ENCODE assay signal across 8 mouse cellular contexts in the genomic region with DNA sequence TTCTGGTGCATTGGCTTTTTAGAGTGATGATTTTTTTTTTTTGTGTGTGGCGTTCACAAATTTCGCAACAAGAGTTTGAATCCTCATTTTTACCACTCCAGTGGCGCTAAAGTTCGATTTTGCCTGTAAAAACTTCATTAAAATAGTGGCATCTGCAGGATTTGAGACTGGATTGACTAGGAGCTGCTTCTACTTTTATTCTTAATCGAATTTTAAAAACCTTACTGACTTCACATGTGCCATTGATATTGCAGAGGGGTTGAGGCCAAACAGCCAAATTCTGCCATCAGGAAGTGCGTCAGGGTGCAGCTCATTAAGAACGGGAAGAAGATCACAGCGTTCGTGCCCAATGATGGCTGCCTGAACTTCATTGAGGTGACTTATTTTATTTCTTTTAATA. TPM values are rescaled to one million over a fixed set of nuclear protein-coding genes. Genes with fewer than 3 reads are reported as not detected.
A peak's percentile ranks its signal among the peaks of the same experiment; 100 is the strongest.
DNase-seq lines count a peak whose midpoint lies in the region; ATAC-seq and TF ChIP-seq lines count a peak whose summit lies in the region.

No protein-coding gene starts in this region.

- peaks cover 29% of the 10 kb centered on the region for H3K36me3 ChIP-seq in kidney, embryonic 16.5 days (ENCODE audit: insufficient read depth, low read length)
- peaks cover 11% of the 10 kb centered on the region; the same call in 1 of the 2 replicates for H3K36me3 ChIP-seq in midbrain, postnatal 0 days (ENCODE audit: insufficient read depth, low read length)

- no peaks in the 10 kb centered on the region for H3K27me3 ChIP-seq in kidney, embryonic 16.5 days (ENCODE audit: insufficient read depth, low read length)
- H3K27me3 ChIP-seq in midbrain, postnatal 0 days (ENCODE audit: insufficient read depth, low read length), result no peaks in the 10 kb centered on the region

- no peak for ATAC-seq in kidney, embryonic 16.5 days (ENCODE audit: low FRiP score, low TSS enrichment)
- no peak for ATAC-seq in midbrain, postnatal 0 days (ENCODE audit: low FRiP score)

- no peak for DNase-seq in kidney, adult 18-20 months
- peak; percentile 32 for DNase-seq in induced T-regulatory cell, adult 2 months (ENCODE audit: low read depth)
- no peak for DNase-seq in midbrain, postnatal 0 days (ENCODE audit: low spot score)
- DNase-seq in urinary bladder, adult 18-20 months (ENCODE audit: low spot score in 2 of 2), result no peak
- no peak for DNase-seq in kidney, postnatal 4 days
- no peak for DNase-seq in cerebellum, adult 9-11 months

- 50% methylated on average over 9 of the region's 9 CpGs for WGBS in kidney, embryonic 16.5 days
- WGBS in midbrain, postnatal 0 days, result 63% methylated on average over 9 of the region's 9 CpGs

- peak overlapping the region; percentile 98 for H3K9ac ChIP-seq in kidney, embryonic 16.5 days (replicated peaks; ENCODE audit: low read length)
- peak overlapping the region; percentile 68; the same call in 1 of the 2 replicates for H3K9ac ChIP-seq in midbrain, postnatal 0 days (replicated peaks; ENCODE audit: low read length, poor library complexity, severe bottlenecking)

- peaks cover 4% of the 10 kb centered on the region; the same call in 1 of the 2 replicates for H3K4me1 ChIP-seq in kidney, embryonic 16.5 days (ENCODE audit: insufficient read depth, low read length)
- H3K4me1 ChIP-seq in cortical plate, adult 2 months (ENCODE audit: control insufficient read depth, insufficient read depth, low read length), result no peaks in the 10 kb centered on the region; the same call in 1 of the 2 replicates
- no peaks in the 10 kb centered on the region for H3K4me1 ChIP-seq in midbrain, postnatal 0 days (ENCODE audit: insufficient read depth, low read length)

- H3K27ac ChIP-seq in kidney, embryonic 16.5 days (ENCODE audit: low read length), result no peak overlapping the region
- no peak overlapping the region for H3K27ac ChIP-seq in cortical plate, adult 2 months (ENCODE audit: insufficient read depth, low read length)
- no peak overlapping the region for H3K27ac ChIP-seq in midbrain, postnatal 0 days (ENCODE audit: low read depth, low read length)

- peak overlapping the region; percentile 71 for H3K4me2 ChIP-seq in kidney, embryonic 16.5 days (replicated peaks; ENCODE audit: low read depth, low read length)
- H3K4me2 ChIP-seq in midbrain, postnatal 0 days (ENCODE audit: low read depth, low read length, poor library complexity, severe bottlenecking), result peak overlapping the region; percentile 60

- no peak for TF ChIP-seq POLR2A in cortical plate, adult 2 months (IDR thresholded peaks at IDR 0.05; ENCODE audit: extremely low read depth, insufficient read depth, low read length)

- no peak for TF ChIP-seq CTCF in cortical plate, adult 2 months (IDR thresholded peaks at IDR 0.05; ENCODE audit: extremely low read depth, insufficient read depth, low read length)
- no peak for TF ChIP-seq CTCF in midbrain, postnatal 0 days (IDR thresholded peaks at IDR 0.05)

- peak overlapping the region; percentile 93 for H3K4me3 ChIP-seq in kidney, embryonic 16.5 days (ENCODE audit: low read length)
- H3K4me3 ChIP-seq in cortical plate, adult 2 months (ENCODE audit: insufficient read depth, low read length), result peak overlapping the region; percentile 84; the same call in 1 of the 2 replicates
- peak overlapping the region; percentile 51 for H3K4me3 ChIP-seq in midbrain, postnatal 0 days (ENCODE audit: low read depth, low read length)

- H3K9me3 ChIP-seq in kidney, embryonic 16.5 days (ENCODE audit: low read length), result no peaks in the 10 kb centered on the region
- H3K9me3 ChIP-seq in midbrain, postnatal 0 days (ENCODE audit: low read length), result no peaks in the 10 kb centered on the region

RNA-seq across cellular contexts. Expression of gene Rps23, which starts 1.3 kb away (rescaled TPM):
- polyA plus RNA-seq in kidney, embryonic 16.5 days (2015; fragmentation: Nextera tagmentation; extraction: Ambion mirVana), result 151 and 177 TPM in 2 replicates
- 586 and 626 TPM in 2 replicates for polyA plus RNA-seq in cortical plate, adult 2 months (2012; rRNA removed)
- total RNA-seq in midbrain, postnatal 0 days (2014; rRNA removed), result 183 and 260 TPM in 2 replicates
- 111 and 140 TPM in 2 replicates for polyA plus RNA-seq in midbrain, postnatal 0 days (2015; fragmentation: Nextera tagmentation; extraction: Ambion mirVana)

RNA-seq across cellular contexts. Expression of gene Atp6ap1l, which starts 18.9 kb away (rescaled TPM):
- not detected in 2 replicates for polyA plus RNA-seq in kidney, embryonic 16.5 days (2015; fragmentation: Nextera tagmentation; extraction: Ambion mirVana)
- 37.6 and 38.2 TPM in 2 replicates for polyA plus RNA-seq in cortical plate, adult 2 months (2012; rRNA removed)
- 0.38 and 0.90 TPM in 2 replicates for total RNA-seq in midbrain, postnatal 0 days (2014; rRNA removed)
- polyA plus RNA-seq in midbrain, postnatal 0 days (2015; fragmentation: Nextera tagmentation; extraction: Ambion mirVana), result 0.72 and 0.76 TPM in 2 replicates

Comparison
In these comparisons a context has a peak if more than half of its experiments do, and no peak if none do; other contexts are left out.
1. RNA of gene Atp6ap1l, which starts 18.9 kb away (polyA plus RNA-seq): 37.6 to 38.2 TPM in cortical plate, adult 2 months; 0.72 to 0.76 TPM in midbrain, postnatal 0 days and not detected in kidney, embryonic 16.5 days; every median in the first group is over 10 times any median in the second.
2. Peak in every context shown above with its lines, with median percentiles within 50 percentile points of each other: H3K4me3 ChIP-seq.